Mouse (Mus musculus) layer of hippocampus, postnatal 10 days (tissue): ENCODE measurements at regions not wholly inside any gene's neighbourhood (a gene's known extent, or its start where the extent isn't known, plus 50 kb on each side); places are given as distances from the start of the nearest gene placed in this dataset.

Source experiments
- DNase-seq, 2 experiments: peaks; one replicate each; pipeline ENCODE4 v3.0.0; 2021; ENCODE audit warnings: low spot score in 2 of 2

DNA sequence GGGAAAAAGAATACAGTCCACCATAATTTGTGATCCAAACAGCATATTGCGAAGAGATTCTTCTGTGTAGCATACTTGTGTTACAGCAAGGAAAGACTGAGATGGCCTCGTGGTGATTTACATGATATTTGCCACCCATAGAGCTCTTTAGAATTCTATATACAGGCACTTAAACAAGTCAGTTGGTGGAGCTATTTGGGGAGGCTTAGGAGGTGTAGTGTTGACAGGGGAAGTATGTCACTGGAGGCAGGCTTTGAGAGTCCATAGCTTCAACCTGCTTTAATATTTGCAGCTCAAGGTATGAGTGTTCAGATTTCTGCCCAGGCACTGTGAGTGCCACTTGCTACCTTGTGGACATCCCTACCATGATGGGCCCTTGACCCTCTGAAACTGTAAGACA lies 187.3 kb downstream of the Ostf1 start:
- DNase-seq: no peak

GRCm38 (mm10) chr19:18436351-18436750 lies 195.3 kb downstream of the Ostf1 start:
- no peak for DNase-seq

- DNase-seq: peak; percentile 13 to 16
Measured at GRCm38 (mm10) chr19:18420381-18420785, 211.2 kb downstream of the Ostf1 start.

DNA sequence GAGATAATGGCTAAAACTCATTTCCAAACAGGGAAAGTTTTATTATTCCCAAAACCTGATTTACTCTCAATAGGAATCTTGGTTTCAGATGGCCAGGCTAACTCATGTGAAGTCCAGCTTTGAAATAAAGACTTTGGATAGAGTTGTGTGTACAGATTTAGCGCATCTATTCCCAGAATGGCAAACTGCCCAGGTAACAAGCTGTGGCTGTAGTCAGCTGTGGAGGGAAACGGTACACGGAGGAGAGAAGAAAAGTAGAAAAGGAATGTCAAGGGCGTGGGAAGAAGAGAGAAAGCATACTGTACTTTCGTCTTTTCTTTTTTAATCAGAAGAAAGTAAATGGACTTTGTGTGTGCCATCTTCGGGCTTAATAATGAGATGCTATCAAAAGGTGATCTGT lies 213.1 kb downstream of the Ostf1 start:
- no peak for DNase-seq

GRCm38 (mm10) chr19:18377466-18378089 lies 254.0 kb downstream of the Ostf1 start:
- no peak for DNase-seq

- DNase-seq: no peak
Measured at GRCm38 (mm10) chr19:18368612-18369011, 263.0 kb downstream of the Ostf1 start.

GRCm38 (mm10) chr19:18353960-18354359 lies 277.7 kb downstream of the Ostf1 start:
- no peak for DNase-seq

DNA sequence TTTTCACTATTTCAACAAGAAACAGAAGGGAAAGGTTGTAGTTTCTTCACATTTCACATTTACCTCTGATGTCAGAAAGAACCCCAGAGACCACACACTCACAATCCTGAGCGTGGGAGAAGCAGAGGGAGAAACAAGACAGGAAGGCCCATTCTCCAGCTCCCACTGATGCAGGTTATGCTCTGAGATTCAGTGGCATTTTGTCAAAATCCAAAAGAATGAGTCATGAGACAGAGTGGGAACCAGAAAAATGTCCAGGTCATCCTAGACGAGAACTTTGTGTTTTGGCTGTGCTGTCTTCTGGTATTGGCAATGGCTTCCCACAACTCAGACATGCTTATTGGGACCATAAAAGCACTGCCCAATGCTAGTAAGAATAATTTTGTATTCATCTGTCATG lies 285.9 kb downstream of the Ostf1 start:
- DNase-seq: no peak

- no peak for DNase-seq
Measured at GRCm38 (mm10) chr19:18343647-18344046, 288.0 kb downstream of the Ostf1 start.

GRCm38 (mm10) chr19:18343003-18343402 lies 288.6 kb downstream of the Ostf1 start:
- DNase-seq: no peak

DNA sequence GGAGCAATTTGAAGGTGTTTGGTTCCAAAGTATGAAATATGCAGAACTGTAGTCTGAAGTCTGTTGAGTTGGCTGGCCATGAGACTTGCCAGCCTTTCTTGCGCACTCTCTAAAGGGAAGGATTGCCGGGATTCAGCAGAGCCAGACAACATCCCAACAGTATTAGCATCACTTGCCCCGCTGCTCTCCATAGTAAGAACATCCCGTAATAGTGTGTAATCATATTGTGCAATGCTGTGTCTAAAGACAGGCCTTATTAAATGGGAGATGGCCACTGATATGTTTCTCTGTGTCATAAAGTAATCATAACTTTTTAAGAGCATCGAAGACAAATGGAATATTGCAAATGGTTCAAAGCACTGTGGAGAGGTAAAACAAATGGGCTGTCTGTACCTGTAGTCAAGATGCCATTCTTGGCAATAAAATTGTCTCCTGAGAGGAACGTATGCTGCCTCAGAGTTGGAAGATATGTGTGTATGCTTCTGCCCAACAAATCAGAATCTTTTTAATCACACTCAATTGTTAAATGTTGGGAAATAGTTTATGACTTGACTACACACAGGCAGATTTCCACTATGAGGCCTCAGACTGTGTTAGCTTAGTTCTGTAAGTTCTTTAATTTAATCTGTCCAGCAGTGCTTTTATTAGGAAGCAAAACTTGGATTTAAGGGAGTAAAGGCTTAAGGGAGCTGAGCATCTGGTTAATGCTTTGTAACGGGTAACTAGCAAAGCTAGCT lies 293.6 kb downstream of the Ostf1 start:
- no peak for DNase-seq

DNA sequence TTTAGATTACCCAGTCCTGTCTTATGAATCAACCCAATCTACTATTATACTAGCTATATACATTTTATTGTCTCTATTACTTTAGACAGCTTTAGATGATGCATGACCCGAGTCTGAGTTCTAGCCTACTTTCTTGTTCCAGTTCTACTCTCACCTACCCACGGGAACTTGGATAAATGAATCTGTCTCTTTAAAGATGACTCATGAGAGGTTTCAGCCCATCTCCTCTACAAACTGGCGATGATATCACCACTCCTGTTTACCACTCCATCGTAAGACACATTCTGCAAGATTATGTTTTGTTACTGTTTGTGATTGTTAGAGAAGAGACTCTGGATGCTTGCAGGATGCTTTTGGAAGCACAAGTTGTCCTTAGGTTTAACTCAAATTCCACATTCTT lies 295.0 kb downstream of the Ostf1 start:
- no peak for DNase-seq

DNA sequence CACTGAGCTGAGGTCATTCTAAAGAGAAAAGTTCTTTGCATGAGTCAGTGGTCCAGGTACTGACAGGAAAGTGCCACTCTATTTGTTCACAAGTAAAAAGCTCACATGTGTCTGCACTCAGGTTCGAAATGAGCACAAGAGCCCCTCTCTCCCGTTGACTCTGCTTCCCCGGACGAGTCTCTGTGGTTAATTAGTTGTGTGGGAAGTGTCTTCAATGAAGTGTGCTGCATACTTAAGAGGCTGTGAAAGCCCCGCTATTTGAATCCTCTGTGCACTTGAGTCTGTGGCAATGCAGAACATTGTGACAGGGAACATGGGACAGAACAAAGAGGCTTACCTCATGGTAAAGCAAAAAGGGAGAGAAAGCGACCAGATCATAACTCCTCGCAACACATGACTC lies 297.0 kb downstream of the Ostf1 start:
- DNase-seq: no peak

GRCm38 (mm10) chr19:18331811-18332210 lies 299.8 kb downstream of the Ostf1 start:
- DNase-seq: no peak

GRCm38 (mm10) chr19:18329421-18329820 lies 302.2 kb downstream of the Ostf1 start:
- DNase-seq: no peak

DNA sequence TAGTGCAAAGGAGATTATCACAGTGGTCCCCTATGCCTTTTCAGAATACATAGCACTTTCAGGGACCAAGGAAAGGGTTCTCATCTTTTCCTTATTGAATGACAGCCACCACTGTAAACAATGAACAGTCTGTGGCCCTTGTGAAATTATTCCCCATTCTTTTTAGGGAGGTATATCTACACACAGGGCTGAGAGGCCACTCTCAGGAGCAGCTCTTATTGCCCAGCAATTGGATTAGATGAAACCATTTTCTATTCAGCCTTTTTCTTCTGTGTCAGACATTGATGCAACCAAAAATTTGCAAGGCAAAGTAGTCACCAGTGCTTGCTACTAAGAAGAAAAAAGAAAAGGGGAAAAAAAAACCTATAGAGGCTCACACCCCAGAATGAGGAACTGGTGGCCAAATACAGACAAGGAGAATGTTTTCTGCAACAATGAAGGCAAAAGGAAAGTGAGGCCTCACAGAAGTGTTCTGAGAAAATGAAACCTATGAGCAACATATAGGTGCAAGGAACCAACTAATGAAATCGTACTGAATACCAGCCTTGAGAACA lies 313.2 kb downstream of the Ostf1 start:
- DNase-seq: no peak

- DNase-seq: no peak
Measured at GRCm38 (mm10) chr19:18273415-18273814, 358.2 kb downstream of the Ostf1 start.

DNA sequence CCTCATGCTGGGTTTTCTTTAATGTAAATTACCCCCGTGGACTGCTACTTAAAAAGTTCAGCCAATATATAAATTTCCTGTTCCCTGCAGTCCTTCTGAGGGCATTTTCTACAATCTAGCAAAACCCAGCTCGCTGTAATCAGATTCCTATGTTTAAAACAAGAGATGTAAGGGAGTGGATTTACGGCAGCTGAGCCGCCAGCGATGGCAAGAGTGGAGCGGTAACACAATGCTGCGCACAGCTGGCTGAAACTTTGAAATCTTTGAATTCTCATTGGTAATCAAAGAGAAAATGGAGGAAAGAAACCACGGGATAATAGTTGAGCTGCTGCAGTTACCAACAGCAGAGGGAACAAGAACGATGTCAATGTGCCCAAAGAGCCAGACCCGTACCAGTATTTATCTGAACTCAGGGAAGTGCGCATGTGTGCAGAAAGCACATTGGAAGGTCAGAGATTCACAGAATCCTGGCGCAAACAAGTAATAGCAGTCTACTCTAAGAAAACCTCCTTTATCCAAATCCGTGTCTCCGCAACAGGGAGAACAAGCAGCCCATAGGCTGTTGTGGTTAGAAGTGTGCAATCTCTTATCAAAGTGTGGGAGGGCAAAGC lies 376.4 kb downstream of the Ostf1 start:
- DNase-seq: no peak

GRCm38 (mm10) chr19:18253333-18253732 lies 378.3 kb downstream of the Ostf1 start:
- no peak for DNase-seq
